Mouse (Mus musculus): ENCODE measurements around the gene Mrgbp. TPM values are rescaled to one million over a fixed set of nuclear protein-coding genes. Genes with fewer than 3 reads are reported as not detected.

Mrgbp gene
- polyA plus RNA-seq, 1 experiment from 2014 or later, result 53.9 TPM

DNA sequence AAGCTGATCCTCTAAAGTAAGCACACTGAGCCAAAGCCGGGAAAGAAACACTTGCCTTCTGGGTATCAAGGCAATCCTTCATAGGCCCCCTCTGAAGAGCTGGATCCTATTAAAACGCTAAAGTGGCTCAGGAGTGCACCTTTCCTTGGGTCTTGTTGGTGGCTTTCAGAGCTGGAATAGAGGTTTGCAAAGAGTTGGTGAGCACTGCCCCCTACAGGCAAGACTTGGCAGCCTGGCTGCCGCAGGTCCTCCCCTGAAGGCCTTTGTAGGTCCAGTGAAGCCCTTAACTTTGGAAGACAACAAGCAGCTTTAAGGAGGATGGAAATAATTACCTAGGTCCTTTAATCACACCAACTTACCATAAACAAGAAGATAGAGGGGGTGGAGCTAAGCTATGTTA is 2.4 kb upstream of the Mrgbp start:
- no peak overlapping the region for H3K27ac ChIP-seq (ENCODE audit: low read depth, low read length)
- no peak overlapping the region for H3K4me3 ChIP-seq (ENCODE audit: low read length)
- ATAC-seq (ENCODE audit: low FRiP score, low TSS enrichment), result no peak
- no peaks in the 10 kb centered on the region for H3K27me3 ChIP-seq (ENCODE audit: control insufficient read depth, insufficient read depth, low read length)
- no peak overlapping the region for H3K4me2 ChIP-seq (replicated peaks; ENCODE audit: low read depth, low read length)
- H3K4me1 ChIP-seq (ENCODE audit: control insufficient read depth, insufficient read depth, low read length), result peaks cover 7% of the 10 kb centered on the region
- H3K9me3 ChIP-seq (ENCODE audit: control insufficient read depth, low read length), result no peaks in the 10 kb centered on the region
- WGBS, result 5% methylated on average over 3 of the region's 3 CpGs
- H3K9ac ChIP-seq (ENCODE audit: low read depth, low read length), result no peak overlapping the region
- no peaks in the 10 kb centered on the region for H3K36me3 ChIP-seq (ENCODE audit: control insufficient read depth, insufficient read depth, low read length)

- WGBS, result under 1% methylated on average over 51 of the region's 57 CpGs
- Histone ChIP-seq H3K9ac (ENCODE audit: low read depth, low read length) (peak overlapping the region; percentile 96), H3K27me3 (ENCODE audit: control insufficient read depth, insufficient read depth, low read length) (no peaks in the 10 kb centered on the region), H3K36me3 (ENCODE audit: control insufficient read depth, insufficient read depth, low read length) (peaks cover 26% of the 10 kb centered on the region), H3K4me2 (replicated peaks; ENCODE audit: low read depth, low read length) (peak overlapping the region; percentile 95), H3K9me3 (ENCODE audit: control insufficient read depth, low read length) (no peaks in the 10 kb centered on the region), H3K4me1 (ENCODE audit: control insufficient read depth, insufficient read depth, low read length) (peaks cover 12% of the 10 kb centered on the region), H3K4me3 (ENCODE audit: low read length) (peak overlapping the region; percentile 91), H3K27ac (ENCODE audit: low read depth, low read length) (peak overlapping the region; percentile 51)
- peak; percentile 85 for ATAC-seq (ENCODE audit: low FRiP score, low TSS enrichment)
Measured at GRCm38 (mm10) chr2:180582481-180583153, 1.5 kb downstream of the Mrgbp start.

DNA sequence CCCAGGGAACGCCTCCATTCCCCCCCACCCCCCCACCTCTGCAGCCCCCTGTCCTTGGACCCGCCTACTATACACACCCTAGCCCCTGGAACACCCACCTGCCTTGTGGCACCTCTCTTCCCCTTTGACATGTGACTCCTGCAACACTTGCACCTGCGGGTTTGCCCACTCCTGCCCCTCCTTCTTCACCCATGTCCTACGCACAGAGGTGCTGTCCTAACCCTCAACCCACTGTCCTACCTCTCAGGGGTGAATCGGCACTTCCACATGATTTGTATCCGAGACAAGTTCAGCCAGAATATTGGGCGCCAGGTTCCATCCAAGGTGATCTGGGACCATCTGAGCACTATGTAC is 2.0 kb downstream of the Mrgbp start:
- Histone ChIP-seq H3K9me3 (ENCODE audit: control insufficient read depth, low read length) (no peaks in the 10 kb centered on the region), H3K27ac (ENCODE audit: low read depth, low read length) (peak overlapping the region; percentile 51; the same call in 1 of the 2 replicates), H3K9ac (ENCODE audit: low read depth, low read length) (peak overlapping the region; percentile 96), H3K4me1 (ENCODE audit: control insufficient read depth, insufficient read depth, low read length) (peaks cover 12% of the 10 kb centered on the region), H3K27me3 (ENCODE audit: control insufficient read depth, insufficient read depth, low read length) (no peaks in the 10 kb centered on the region), H3K4me3 (ENCODE audit: low read length) (peak overlapping the region; percentile 91), H3K36me3 (ENCODE audit: control insufficient read depth, insufficient read depth, low read length) (peaks cover 26% of the 10 kb centered on the region), H3K4me2 (replicated peaks; ENCODE audit: low read depth, low read length) (peak overlapping the region; percentile 95)
- no peak; the same call in 1 of the 2 replicates for ATAC-seq (ENCODE audit: low FRiP score, low TSS enrichment)
- WGBS, result 23% methylated on average over 7 of the region's 7 CpGs

- H3K4me2 ChIP-seq (replicated peaks; ENCODE audit: low read depth, low read length), result peak overlapping the region; percentile 89
- peak overlapping the region; percentile 90; the same call in 1 of the 2 replicates for H3K27ac ChIP-seq (ENCODE audit: low read depth, low read length)
- H3K9me3 ChIP-seq (ENCODE audit: control insufficient read depth, low read length), result no peaks in the 10 kb centered on the region
- H3K36me3 ChIP-seq (ENCODE audit: control insufficient read depth, insufficient read depth, low read length), result peaks cover 55% of the 10 kb centered on the region
- H3K9ac ChIP-seq (ENCODE audit: low read depth, low read length), result peak overlapping the region; percentile 91
- peaks cover 13% of the 10 kb centered on the region for H3K4me1 ChIP-seq (ENCODE audit: control insufficient read depth, insufficient read depth, low read length)
- peak overlapping the region; percentile 94 for H3K4me3 ChIP-seq (ENCODE audit: low read length)
- 0 out of 2 replicates have a peak, but pooled peaks have one; percentile 14 for ATAC-seq (ENCODE audit: low FRiP score, low TSS enrichment)
- H3K27me3 ChIP-seq (ENCODE audit: control insufficient read depth, insufficient read depth, low read length), result no peaks in the 10 kb centered on the region
- 47% methylated on average over 6 of the region's 6 CpGs for WGBS
Measured at GRCm38 (mm10) chr2:180588736-180589122, 7.6 kb downstream of the Mrgbp start.

DNA sequence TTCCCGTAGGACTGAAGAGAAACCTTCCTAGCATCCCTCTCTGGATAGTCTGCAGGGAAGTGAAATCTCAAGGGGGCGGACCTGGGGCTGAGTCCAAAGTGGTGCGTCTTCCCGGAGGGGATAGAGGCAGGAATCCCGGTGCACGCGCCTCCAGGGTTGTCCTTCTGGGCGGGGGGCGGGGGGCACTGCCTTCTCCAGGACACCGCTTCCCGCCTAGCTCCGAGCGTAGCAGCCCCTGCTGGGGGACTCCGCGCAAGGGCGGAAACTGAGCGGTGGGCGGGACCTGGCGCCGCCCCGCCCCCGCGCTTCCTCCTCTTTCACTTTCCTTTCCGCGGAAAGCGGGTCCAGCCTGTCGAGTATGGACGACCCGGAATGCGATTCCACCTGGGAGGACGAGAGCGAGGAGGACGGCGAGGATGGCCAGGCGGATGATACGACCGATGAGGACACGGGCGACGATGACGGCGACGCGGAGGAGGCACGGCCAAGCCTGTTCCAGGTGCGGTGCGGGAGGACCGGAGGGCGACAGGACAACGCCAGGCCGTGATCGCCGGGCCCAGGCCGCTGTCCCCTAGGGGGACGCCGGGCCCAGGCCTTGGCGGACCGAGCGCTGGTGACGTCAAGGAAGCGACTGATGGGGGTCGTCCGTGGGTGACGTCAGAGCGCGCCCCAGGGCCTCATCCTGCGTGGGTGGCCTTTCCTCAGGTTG is 8.2 kb downstream of the Mrgbp start, which contains the start of gene Ogfr:
Gene Ogfr (plus strand): TSS at position 123 of the 709 bp plus-strand sequence.
- H3K4me2 ChIP-seq (replicated peaks; ENCODE audit: low read depth, low read length), result peak within 1 kb of the TSS; percentile 89
- no peaks in the 10 kb centered on the region for H3K27me3 ChIP-seq (ENCODE audit: control insufficient read depth, insufficient read depth, low read length)
- H3K4me3 ChIP-seq (ENCODE audit: low read length), result peak within 1 kb of the TSS; percentile 94
- H3K9me3 ChIP-seq (ENCODE audit: control insufficient read depth, low read length), result no peaks in the 10 kb centered on the region
- H3K27ac ChIP-seq (ENCODE audit: low read depth, low read length), result peak within 1 kb of the TSS; percentile 90
- peaks cover 9% of the 10 kb centered on the region for H3K4me1 ChIP-seq (ENCODE audit: control insufficient read depth, insufficient read depth, low read length)
- H3K9ac ChIP-seq (ENCODE audit: low read depth, low read length), result peak within 1 kb of the TSS; percentile 91
- H3K36me3 ChIP-seq (ENCODE audit: control insufficient read depth, insufficient read depth, low read length), result peaks cover 59% of the 10 kb centered on the region
- WGBS, result under 1% methylated on average over 66 of the region's 67 CpGs
- peak; percentile 93 for ATAC-seq (ENCODE audit: low FRiP score, low TSS enrichment)

GRCm38 (mm10) chr2:180597490-180597889 is 16.4 kb downstream of the Mrgbp start, which contains the start of gene Col9a3:
TSS of gene Col9a3 (plus strand) at chr2:180597790.
- Histone ChIP-seq H3K9me3 (ENCODE audit: control insufficient read depth, low read length) (no peaks in the 10 kb centered on the region), H3K36me3 (ENCODE audit: control insufficient read depth, insufficient read depth, low read length) (peaks cover 31% of the 10 kb centered on the region), H3K27me3 (ENCODE audit: control insufficient read depth, insufficient read depth, low read length) (peaks cover 13% of the 10 kb centered on the region), H3K9ac (ENCODE audit: low read depth, low read length) (peak within 1 kb of the TSS; percentile 42), H3K4me3 (ENCODE audit: low read length) (peak within 1 kb of the TSS; percentile 30), H3K4me1 (ENCODE audit: control insufficient read depth, insufficient read depth, low read length) (peaks cover 2% of the 10 kb centered on the region; the same call in 1 of the 2 replicates), H3K4me2 (replicated peaks; ENCODE audit: low read depth, low read length) (peak within 1 kb of the TSS; percentile 43), H3K27ac (ENCODE audit: low read depth, low read length) (no peak within 1 kb of the TSS)
- no peak for ATAC-seq (ENCODE audit: low FRiP score, low TSS enrichment)
- WGBS, result 61% methylated on average over 4 of the region's 4 CpGs

- H3K36me3 ChIP-seq (ENCODE audit: control insufficient read depth, insufficient read depth, low read length), result peaks cover 24% of the 10 kb centered on the region
- no peaks in the 10 kb centered on the region for H3K9me3 ChIP-seq (ENCODE audit: control insufficient read depth, low read length)
- peak; percentile 68 for ATAC-seq (ENCODE audit: low FRiP score, low TSS enrichment)
- H3K27me3 ChIP-seq (ENCODE audit: control insufficient read depth, insufficient read depth, low read length), result peaks cover 13% of the 10 kb centered on the region
- peak overlapping the region; percentile 30 for H3K4me3 ChIP-seq (ENCODE audit: low read length)
- H3K9ac ChIP-seq (ENCODE audit: low read depth, low read length), result peak overlapping the region; percentile 42
- 1% methylated on average over 41 of the region's 41 CpGs for WGBS
- no peak overlapping the region for H3K27ac ChIP-seq (ENCODE audit: low read depth, low read length)
- peak overlapping the region; percentile 43 for H3K4me2 ChIP-seq (replicated peaks; ENCODE audit: low read depth, low read length)
- H3K4me1 ChIP-seq (ENCODE audit: control insufficient read depth, insufficient read depth, low read length), result peaks cover 2% of the 10 kb centered on the region; the same call in 1 of the 2 replicates
Measured at GRCm38 (mm10) chr2:180598157-180598705, 17.1 kb downstream of the Mrgbp start.

DNA sequence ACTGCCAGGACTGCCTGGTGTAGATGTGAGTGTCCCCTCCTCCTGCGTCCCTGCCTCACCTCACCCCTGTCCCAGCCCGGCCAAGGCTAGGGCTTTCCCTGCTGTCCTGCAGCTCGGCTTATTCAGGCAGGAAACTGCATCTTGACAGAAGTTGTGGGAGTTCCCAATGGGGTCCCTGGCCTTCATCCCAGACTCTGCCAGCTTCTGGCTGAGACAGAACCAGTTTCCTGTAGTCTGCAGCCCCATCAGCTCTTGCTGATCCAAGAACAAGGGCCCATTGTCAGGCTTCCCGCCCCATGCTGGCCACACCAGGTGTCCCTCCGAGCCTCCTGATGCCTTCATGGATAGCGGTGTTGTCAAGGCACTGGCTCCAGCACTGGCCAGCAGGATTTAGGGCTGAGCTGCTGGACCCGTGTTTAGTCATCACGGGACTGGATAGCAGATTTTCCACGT is 19.5 kb downstream of the Mrgbp start:
- Histone ChIP-seq H3K9me3 (ENCODE audit: control insufficient read depth, low read length) (no peaks in the 10 kb centered on the region), H3K27ac (ENCODE audit: low read depth, low read length) (no peak overlapping the region), H3K4me1 (ENCODE audit: control insufficient read depth, insufficient read depth, low read length) (peaks cover 2% of the 10 kb centered on the region; the same call in 1 of the 2 replicates), H3K4me3 (ENCODE audit: low read length) (no peak overlapping the region), H3K9ac (ENCODE audit: low read depth, low read length) (no peak overlapping the region), H3K4me2 (replicated peaks; ENCODE audit: low read depth, low read length) (no peak overlapping the region), H3K27me3 (ENCODE audit: control insufficient read depth, insufficient read depth, low read length) (peaks cover 13% of the 10 kb centered on the region), H3K36me3 (ENCODE audit: control insufficient read depth, insufficient read depth, low read length) (peaks cover under 1% of the 10 kb centered on the region)
- ATAC-seq (ENCODE audit: low FRiP score, low TSS enrichment), result no peak
- WGBS, result 29% methylated on average over 9 of the region's 9 CpGs

Data from kidney, embryonic 14.5 days (tissue).